Mouse (Mus musculus): ENCODE data around the gene Esyt2.

- TF ChIP-seq GATA1 (IDR thresholded peaks at IDR 0.05; ENCODE audit: low read length) (no peak), TAL1 (IDR thresholded peaks at IDR 0.05; ENCODE audit: low read length) (no peak)
These were observed 49.4 kb upstream of the Esyt2 start for GRCm38 (mm10) chr12:116231612-116232011.
